Mouse (Mus musculus) bone marrow macrophage, adult 2 months (primary cell): ENCODE results near the gene Hypk.

Experiments used
- CTCF ChIP-seq: IDR thresholded peaks from 2 replicates; pipeline ENCODE4 v1.5.1; 2012; ENCODE audit warnings: low read depth, mild to moderate bottlenecking, low read length, moderate library complexity
- POLR2A ChIP-seq: IDR thresholded peaks from 2 replicates; pipeline ENCODE4 v1.6.1; 2012; ENCODE audit warnings: mild to moderate bottlenecking, low read depth, low read length, borderline replicate concordance

DNA sequence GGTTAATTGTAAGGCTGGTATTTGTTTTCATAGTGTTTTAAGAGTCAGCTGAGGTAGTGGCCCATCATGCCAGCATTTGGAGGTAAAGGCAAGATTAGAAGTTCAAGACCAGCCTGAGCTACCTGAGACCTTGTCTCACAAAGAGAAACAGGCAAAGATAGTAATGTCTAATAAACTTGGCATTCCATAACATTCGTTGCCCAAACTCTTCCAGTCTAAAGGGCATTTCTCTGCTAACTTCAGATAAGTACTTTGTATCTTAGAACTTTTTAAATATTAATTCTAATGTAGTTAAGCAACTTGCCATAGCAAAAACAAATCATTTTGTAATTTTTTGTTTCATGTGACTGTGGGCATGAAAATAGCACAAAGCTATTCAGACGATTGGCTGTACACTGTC lies 29.9 kb upstream of the Hypk start:
- TF ChIP-seq CTCF, result no peak
- no peak for TF ChIP-seq POLR2A
